Mouse (Mus musculus) lung, postnatal 25 days (tissue): ENCODE measurements around the gene Tfap2a.

Experiments used
- DNase-seq: peaks from one replicate; pipeline ENCODE4 v3.0.0; 2022; ENCODE audit warnings: low spot score

Gene Tfap2a

DNA sequence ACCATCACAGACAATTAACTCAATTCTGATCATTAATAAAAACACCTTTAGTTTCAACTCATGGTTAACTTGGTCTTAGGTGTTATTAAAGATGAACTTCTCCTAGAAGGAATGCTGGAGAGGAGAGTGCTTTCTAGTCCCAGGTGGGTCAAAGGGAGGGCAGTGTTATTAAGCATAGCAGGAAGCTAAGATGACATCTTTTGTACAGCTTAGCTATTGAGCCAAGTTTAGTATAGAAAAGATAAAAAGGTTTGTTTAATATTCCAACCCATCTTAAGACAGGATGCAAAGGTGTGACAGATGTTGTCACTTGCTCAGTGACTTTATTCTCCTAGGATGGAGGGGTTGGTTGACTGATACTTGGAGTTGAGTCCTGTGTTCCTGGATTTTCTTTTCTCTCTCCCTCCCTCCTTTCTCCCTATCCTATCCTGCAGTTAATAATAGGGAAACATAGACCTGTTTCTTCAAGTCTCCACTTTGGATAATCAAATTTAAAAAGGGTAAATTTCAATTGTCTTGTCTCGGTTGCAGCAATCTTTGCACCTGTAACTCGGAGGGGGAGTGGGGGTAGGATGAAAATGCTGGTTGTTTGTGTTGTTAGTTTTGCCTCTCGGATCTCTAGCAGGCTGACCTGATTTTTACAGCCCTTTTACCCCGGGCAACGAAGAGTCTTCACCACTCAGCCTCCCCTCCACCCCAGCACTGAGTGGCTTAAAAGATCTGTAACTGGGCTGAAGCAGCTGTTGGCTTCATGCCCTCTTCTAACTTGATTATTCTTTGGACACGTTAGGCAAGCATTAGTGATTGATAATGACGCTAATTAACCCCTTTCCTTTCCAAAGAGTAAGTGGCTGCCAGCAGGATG is 26.3 kb downstream of the Tfap2a start:
- no peak for DNase-seq

DNA sequence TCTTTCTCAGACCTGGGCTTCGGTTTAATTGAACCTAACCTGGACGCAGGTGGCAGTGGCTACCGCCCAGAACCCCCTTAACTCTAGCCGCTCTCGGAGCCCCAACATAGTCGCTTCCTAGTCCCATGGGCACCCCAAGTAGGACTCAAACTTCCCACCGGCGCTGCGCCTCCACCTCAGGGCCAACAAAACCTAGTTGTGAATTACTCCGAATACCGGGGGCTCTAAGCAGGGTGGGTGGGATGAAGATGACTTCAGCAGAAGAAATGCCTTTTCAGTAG is 28.2 kb downstream of the Tfap2a start:
- DNase-seq, result no peak

DNA sequence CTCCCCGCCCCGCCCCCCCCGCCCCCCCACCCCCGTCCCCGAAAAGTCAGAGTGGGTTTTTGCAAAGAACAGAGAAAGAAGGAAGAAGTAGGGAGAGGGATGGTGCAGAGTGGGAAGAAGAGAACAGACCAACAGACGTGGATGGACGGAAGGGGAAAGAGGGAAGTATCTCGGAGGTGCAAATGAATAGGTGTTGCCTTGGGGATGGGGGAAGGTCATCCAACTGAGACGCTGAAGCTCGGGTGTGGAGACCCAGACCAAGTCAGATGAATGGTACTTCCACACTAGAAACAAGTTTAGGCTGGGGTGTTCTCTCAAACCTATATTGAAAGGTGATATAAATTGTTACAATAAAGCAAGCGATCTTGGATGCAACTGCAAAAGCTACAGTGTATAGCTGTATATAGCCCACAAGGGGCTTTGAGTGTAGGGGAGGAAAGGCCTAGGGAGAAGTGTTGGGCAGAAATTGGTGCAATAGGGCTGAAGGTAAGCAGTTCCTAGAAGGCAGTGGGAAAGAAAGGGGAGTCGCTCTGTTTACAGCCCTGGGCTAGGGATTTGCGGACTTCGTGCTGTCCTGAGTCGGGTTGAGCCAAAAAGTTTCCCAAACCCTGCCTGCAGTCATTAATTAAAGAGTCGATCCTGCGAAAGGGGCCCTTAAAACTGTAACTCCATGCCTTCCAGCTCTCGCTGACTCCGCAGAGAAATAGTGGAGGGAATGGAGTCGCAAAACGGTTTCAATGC is 28.7 kb downstream of the Tfap2a start:
- DNase-seq, result no peak

DNA sequence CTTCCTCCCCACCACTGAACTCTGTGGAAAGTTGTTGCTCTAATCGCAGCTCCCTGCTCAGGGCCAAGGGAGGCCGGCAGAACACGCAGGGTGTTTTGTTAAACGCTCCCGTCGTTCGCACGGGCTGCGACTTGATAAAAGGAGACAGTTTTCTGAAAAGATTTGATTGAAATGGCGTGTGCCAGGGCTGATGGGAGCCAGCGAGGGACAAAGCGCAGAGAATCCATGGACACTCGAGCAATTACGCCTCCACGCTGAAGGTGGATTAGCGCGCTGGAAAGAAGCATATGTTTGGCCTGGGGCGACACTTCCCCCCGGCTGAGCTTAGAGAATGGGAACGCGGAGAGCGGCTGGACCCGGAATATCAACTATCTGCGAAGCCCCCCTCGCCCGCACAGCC is 29.3 kb downstream of the Tfap2a start:
- no peak for DNase-seq

DNA sequence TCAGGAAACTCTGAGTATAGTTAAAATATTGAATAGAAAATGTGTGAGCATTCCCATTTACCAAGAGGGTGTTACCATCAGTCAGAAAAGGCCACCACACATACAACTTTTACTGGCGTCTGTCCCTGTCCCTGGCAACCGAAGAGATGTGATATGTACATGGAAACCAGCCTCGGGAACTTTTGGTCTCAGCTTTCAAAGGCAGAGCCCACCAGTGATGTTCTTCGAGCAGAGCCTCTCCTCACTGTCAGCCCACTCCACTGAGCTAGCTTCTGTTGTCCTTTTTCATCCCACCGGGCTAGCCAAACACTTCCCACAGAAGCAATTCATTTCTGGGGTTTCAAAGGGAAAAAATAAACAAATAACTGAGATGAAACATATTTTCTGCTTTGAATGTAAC is 29.9 kb downstream of the Tfap2a start:
- no peak for DNase-seq

DNA sequence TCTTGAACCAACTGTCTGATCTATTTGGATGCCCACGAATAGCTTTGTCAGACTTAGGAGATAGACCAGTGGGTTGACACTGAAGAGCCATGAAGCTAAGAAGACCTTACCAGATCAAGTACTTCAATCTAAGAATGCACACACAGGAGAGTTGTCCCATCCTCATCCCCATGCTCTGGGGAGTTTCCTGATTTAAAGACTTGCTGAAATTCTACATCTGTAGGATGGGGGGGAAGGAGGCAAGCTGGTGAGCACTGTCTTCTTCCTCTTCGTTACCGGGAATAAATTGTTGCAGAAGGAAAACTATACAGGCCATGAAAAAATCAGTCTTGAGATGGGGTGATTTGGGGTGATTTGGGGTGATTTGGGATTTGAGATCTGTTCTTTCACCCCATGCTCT is 30.5 kb downstream of the Tfap2a start:
- no peak for DNase-seq

DNA sequence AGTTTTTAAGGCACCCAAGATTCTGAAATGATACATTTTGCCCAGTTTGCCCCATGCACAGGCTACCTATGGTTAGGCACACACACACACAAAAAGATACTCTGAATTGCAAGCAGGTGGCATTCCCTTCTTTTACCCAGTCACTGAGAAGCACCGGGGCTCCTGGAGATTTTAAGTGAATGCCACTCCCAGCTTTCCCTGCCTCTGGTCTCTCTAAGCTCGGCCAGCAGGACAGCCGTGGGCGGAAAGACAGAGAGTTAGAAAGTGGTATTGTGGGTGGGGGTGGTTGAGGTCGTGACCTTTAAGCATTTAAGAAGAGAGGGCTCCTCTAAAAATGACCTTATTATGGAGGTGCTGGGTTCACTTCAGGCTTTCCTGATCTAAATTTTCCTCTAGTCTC is 31.6 kb downstream of the Tfap2a start:
- no peak for DNase-seq

DNA sequence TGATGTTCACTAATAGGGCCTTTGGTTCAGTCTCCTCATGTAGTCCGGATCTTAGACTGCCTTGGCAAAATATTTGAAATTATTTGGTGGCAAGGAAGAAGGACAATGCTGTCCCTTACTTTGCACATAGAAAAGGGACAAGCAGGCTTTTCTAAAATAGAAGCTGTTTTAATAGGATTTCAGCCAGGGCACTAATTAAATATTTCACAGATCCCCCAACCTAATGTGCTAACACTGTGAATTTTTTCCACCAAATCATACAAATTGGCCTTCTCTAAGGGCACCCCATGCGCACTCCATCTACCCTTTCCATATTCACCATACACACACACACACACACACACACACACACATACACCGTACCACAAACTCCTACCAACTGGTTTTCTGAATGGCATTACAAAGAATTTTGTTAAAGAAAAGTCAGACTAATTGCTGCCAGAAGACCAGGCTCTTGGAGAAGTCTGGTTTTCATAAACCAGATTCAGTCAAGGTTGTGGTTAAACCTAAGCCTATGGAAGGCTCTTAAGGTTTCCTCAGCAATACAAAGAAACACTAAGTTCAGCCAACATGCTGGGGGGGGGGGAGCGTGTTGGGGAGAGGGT is 32.3 kb downstream of the Tfap2a start:
- DNase-seq, result no peak

DNA sequence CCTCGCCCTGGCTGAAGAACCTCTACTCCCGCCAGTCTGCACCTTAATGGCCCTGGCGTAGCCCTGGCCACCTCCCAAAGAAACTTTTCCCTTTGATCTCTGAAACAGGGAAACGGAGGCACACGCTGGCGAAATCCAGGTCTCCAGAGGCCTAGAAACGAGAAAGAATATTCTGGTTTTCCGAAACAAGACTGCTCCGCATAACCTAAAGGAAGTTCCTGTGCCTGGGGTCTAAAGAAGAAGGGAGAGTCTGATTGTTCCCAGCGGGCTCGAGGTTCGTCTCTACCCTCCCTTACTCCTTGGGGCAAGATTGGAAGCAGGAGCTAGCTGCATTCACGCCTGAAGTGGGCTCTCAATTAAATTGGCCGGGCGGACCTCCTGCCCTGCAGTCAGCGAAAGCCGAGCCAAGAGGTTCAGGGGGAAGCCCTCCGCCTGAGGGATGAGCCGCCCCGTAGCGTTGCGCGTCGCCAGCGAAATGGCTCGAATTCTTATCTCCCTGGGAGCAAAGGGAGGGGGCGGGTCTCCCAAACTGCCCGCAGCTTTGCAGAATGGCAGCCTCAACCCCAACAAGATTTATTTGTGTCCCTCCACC is 33.2 kb downstream of the Tfap2a start:
- DNase-seq, result no peak

DNA sequence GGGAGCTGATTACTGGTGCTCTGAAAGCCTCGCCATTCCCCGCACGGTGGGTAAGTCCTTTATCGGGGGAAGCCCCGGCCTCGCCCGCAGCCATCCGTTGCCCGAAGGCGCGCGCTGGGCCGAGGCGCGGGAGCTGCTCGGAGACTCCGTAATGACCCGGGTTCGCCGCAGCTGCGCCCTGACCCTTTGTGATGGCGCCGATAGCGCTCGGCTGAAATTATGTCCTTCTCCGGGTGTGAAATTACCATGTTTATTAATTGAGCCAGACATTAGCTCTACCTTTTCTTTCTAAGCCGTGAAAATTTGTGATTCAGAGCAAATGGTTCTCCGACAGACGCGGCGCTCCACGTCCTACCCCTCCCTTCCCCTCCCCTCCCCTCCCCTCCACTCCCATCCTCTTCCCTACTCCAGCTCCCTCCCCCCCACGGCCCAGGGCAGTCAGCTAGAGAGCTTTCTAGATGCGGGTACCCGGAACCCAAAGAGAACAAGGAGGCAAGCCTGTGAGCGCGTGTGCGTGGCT is 34.1 kb downstream of the Tfap2a start:
- DNase-seq, result no peak

DNA sequence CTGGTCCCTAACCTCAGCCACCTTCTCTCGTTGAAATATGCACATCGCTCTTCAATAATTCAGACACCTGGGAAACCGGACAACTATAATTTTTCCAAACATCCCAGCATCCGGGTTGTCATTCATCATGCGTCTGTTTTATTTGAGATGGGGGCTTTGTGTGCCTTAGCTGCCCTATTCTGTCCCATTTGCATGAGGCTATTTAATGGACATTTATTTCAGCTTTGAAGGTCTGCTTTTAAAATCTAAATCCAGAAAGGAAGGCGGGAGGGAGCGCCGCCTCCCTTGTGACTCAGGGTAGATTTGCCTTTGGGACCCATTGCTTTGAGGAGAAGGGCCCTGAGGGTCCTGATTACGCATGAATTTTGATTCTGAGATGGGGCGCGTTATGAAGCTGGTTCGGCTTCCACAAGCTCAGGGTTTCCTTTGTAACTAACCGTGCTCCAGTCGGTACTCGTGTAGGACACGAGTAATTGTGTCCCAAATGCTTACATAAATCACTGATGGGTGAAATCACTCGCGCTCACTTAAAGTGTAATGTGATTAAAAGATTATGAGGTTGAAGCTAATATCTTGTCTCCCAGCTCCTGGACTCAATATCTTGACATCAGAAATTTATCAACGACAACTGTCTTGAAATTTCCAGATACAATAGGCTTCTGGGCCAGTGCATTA is 34.9 kb downstream of the Tfap2a start:
- DNase-seq, result no peak

DNA sequence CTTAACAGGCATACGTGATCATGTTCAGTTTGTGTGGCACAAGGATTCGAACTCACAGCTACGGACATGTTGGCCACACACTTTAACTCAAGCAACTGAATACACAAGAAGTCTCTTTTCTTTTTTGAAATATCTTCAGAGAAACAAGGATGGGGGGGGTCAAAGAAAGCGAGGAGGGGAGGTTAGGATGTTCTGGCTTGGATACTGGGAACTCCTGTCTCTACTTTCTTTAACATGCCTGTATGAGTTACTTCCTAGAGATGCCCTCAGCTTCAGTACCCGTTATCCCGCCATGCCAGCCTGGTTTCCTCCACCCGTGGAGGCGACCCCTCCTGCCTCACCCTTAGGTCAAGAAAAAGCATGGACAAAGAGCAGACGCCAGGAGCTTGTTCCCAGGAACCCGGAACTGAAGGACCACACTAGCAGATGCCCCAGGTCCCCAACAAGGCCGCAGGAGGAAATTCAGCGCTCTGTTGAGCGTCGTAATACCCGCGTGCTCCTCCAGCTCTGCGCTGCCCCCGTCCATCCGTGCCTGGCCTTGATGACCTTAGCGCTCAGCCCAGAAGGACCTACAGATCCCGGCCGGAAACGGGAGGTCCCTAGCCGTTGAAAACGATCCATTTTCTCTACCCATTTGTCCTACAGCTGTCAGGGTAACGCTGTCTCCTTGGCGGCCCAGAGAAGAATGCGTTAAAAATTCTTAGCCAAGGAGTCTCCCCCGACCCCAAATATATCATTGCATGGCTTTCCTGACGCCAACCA is 35.6 kb downstream of the Tfap2a start:
- DNase-seq, result no peak

DNA sequence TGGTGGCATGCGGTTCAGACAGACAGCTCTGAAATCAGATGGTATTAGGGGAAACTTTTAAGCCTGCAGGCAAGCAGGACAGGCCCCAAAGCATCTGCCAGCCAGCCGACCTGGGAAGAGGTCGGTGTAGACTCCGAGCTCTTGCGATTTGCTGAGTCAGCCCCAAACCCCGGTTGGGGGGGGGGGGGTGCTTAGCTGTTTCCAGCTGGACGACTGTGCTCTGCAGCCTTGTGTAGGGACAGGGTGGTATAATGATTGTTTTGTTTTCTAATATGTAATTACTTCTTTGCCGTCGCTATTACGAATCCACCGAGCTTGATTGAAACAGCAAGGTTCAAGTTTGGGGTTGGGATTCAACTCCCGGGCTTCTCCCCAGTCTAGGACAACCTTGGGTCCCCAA is 36.5 kb downstream of the Tfap2a start:
- no peak for DNase-seq

DNA sequence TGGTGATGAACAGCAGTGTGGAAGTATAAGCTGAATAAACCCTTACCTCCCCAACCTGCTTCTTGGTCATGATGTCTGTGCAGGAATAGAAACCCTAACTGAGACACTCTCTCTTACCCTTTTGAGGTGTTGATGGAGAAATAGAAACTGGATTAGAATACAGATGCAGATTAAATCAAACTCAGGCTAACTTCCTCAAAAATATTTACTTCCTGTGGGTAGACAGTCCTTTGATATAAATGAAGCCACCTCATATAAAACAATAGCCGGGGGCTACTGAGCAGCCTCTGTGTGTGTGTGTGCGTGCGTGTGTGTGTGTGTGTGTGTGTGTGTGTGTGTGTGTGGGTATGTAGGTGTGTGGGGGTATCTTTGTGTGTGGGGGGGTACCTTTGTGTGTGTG is 52.4 kb downstream of the Tfap2a start:
- no peak for DNase-seq

DNA sequence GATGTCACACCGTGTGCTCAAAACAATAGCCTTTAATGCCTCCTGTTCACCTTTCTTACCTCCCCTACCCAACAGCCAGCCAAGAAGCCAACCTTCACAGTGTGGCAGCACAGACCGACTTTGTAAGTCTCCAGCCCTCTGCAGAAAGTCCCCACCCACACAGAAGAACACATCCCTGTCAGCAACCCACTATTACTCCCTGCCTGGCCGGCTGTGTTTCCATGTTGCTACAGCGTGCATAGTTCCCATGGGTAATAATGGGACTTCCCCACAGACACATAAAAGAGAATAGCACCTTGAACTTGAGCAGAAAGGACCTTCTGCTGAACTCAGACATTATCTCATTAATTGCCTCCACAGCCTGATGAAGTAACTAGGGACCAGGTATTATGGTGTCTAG is 61.4 kb downstream of the Tfap2a start:
- DNase-seq, result no peak
